Mouse (Mus musculus): ENCODE results near the gene Gpr62. TPM values are rescaled to one million over a fixed set of nuclear protein-coding genes. Genes with fewer than 3 reads are reported as not detected.

Gene Gpr62
- polyA plus RNA-seq, 1 experiment from 2014 or later = 0.11 TPM

- Histone ChIP-seq H3K4me2 (no peak overlapping the region), H3K27ac (ENCODE audit: low read depth, low read length) (no peak overlapping the region), H3K4me3 (ENCODE audit: low read depth, low read length) (no peak overlapping the region), H3K27me3 (replicated peaks; ENCODE audit: control insufficient read depth, insufficient read depth, low read length) (peaks cover 29% of the 10 kb centered on the region), H3K9ac (ENCODE audit: low read depth, low read length) (no peak overlapping the region), H3K4me1 (replicated peaks; ENCODE audit: control insufficient read depth, insufficient read depth, low read length) (peaks cover 7% of the 10 kb centered on the region), H3K36me3 (ENCODE audit: control insufficient read depth, insufficient read depth, low read length) (peaks cover 15% of the 10 kb centered on the region), H3K9me3 (ENCODE audit: control insufficient read depth, low read length) (no peaks in the 10 kb centered on the region)
- 86% methylated on average over 21 of the region's 21 CpGs for WGBS
- ATAC-seq (replicated peaks; ENCODE audit: low FRiP score) (no peak), DNase-seq (ENCODE audit: low spot score) (no peak)
Measured at GRCm38 (mm10) chr9:106463122-106464063, 2.3 kb downstream of the Gpr62 start.

- Histone ChIP-seq H3K4me1 (replicated peaks; ENCODE audit: control insufficient read depth, insufficient read depth, low read length) (peaks cover 7% of the 10 kb centered on the region), H3K4me2 (no peak overlapping the region), H3K4me3 (ENCODE audit: low read depth, low read length) (no peak overlapping the region), H3K27ac (ENCODE audit: low read depth, low read length) (no peak overlapping the region), H3K36me3 (ENCODE audit: control insufficient read depth, insufficient read depth, low read length) (peaks cover 15% of the 10 kb centered on the region), H3K27me3 (replicated peaks; ENCODE audit: control insufficient read depth, insufficient read depth, low read length) (peaks cover 29% of the 10 kb centered on the region), H3K9ac (ENCODE audit: low read depth, low read length) (no peak overlapping the region), H3K9me3 (ENCODE audit: control insufficient read depth, low read length) (no peaks in the 10 kb centered on the region)
- no peak for ATAC-seq (replicated peaks; ENCODE audit: low FRiP score)
- 84% methylated on average over 12 of the region's 12 CpGs for WGBS
- no peak for DNase-seq (ENCODE audit: low spot score)
Measured at GRCm38 (mm10) chr9:106462430-106462800, 3.3 kb downstream of the Gpr62 start.

- Histone ChIP-seq H3K36me3 (ENCODE audit: control insufficient read depth, insufficient read depth, low read length) (peaks cover 15% of the 10 kb centered on the region), H3K27me3 (replicated peaks; ENCODE audit: control insufficient read depth, insufficient read depth, low read length) (peaks cover 29% of the 10 kb centered on the region), H3K9me3 (ENCODE audit: control insufficient read depth, low read length) (no peaks in the 10 kb centered on the region), H3K4me2 (no peak overlapping the region), H3K9ac (ENCODE audit: low read depth, low read length) (no peak overlapping the region), H3K4me3 (ENCODE audit: low read depth, low read length) (no peak overlapping the region), H3K4me1 (replicated peaks; ENCODE audit: control insufficient read depth, insufficient read depth, low read length) (peaks cover 11% of the 10 kb centered on the region), H3K27ac (ENCODE audit: low read depth, low read length) (no peak overlapping the region)
- DNase-seq (ENCODE audit: low spot score) (no peak), ATAC-seq (replicated peaks; ENCODE audit: low FRiP score) (no peak)
- WGBS = 84% methylated on average over 16 of the region's 16 CpGs
Measured at GRCm38 (mm10) chr9:106461641-106462429, 3.9 kb downstream of the Gpr62 start.

- WGBS = 84% methylated on average over 9 of the region's 9 CpGs
- Histone ChIP-seq H3K9ac (ENCODE audit: low read depth, low read length) (no peak overlapping the region), H3K27me3 (replicated peaks; ENCODE audit: control insufficient read depth, insufficient read depth, low read length) (peaks cover 27% of the 10 kb centered on the region), H3K4me2 (no peak overlapping the region), H3K4me1 (replicated peaks; ENCODE audit: control insufficient read depth, insufficient read depth, low read length) (peaks cover 20% of the 10 kb centered on the region), H3K27ac (ENCODE audit: low read depth, low read length) (no peak overlapping the region), H3K4me3 (ENCODE audit: low read depth, low read length) (no peak overlapping the region), H3K9me3 (ENCODE audit: control insufficient read depth, low read length) (no peaks in the 10 kb centered on the region), H3K36me3 (ENCODE audit: control insufficient read depth, insufficient read depth, low read length) (peaks cover 15% of the 10 kb centered on the region)
- ATAC-seq (replicated peaks; ENCODE audit: low FRiP score) (no peak), DNase-seq (ENCODE audit: low spot score) (no peak)
Measured at GRCm38 (mm10) chr9:106461026-106461415, 4.7 kb downstream of the Gpr62 start.

GRCm38 (mm10) chr9:106460401-106461025 lies 5.2 kb downstream of the Gpr62 start:
- no peak overlapping the region for H3K4me3 ChIP-seq (ENCODE audit: low read depth, low read length)
- H3K9me3 ChIP-seq (ENCODE audit: control insufficient read depth, low read length) = no peaks in the 10 kb centered on the region
- ATAC-seq (replicated peaks; ENCODE audit: low FRiP score) = no peak
- H3K4me2 ChIP-seq = no peak overlapping the region
- H3K27ac ChIP-seq (ENCODE audit: low read depth, low read length) = no peak overlapping the region
- H3K27me3 ChIP-seq (replicated peaks; ENCODE audit: control insufficient read depth, insufficient read depth, low read length) = peaks cover 22% of the 10 kb centered on the region
- H3K4me1 ChIP-seq (replicated peaks; ENCODE audit: control insufficient read depth, insufficient read depth, low read length) = peaks cover 24% of the 10 kb centered on the region
- no peak for DNase-seq (ENCODE audit: low spot score)
- no peak overlapping the region for H3K9ac ChIP-seq (ENCODE audit: low read depth, low read length)
- 85% methylated on average over 18 of the region's 18 CpGs for WGBS
- H3K36me3 ChIP-seq (ENCODE audit: control insufficient read depth, insufficient read depth, low read length) = peaks cover 15% of the 10 kb centered on the region

- WGBS = 78% methylated on average over 15 of the region's 15 CpGs
- Histone ChIP-seq H3K27me3 (replicated peaks; ENCODE audit: control insufficient read depth, insufficient read depth, low read length) (peaks cover 16% of the 10 kb centered on the region), H3K27ac (ENCODE audit: low read depth, low read length) (no peak overlapping the region), H3K4me1 (replicated peaks; ENCODE audit: control insufficient read depth, insufficient read depth, low read length) (peaks cover 29% of the 10 kb centered on the region), H3K4me3 (ENCODE audit: low read depth, low read length) (no peak overlapping the region), H3K9ac (ENCODE audit: low read depth, low read length) (no peak overlapping the region), H3K4me2 (no peak overlapping the region), H3K9me3 (ENCODE audit: control insufficient read depth, low read length) (no peaks in the 10 kb centered on the region), H3K36me3 (ENCODE audit: control insufficient read depth, insufficient read depth, low read length) (peaks cover 15% of the 10 kb centered on the region)
- ATAC-seq (replicated peaks; ENCODE audit: low FRiP score) = no peak
- DNase-seq (ENCODE audit: low spot score) = no peak
Measured at GRCm38 (mm10) chr9:106459946-106460345, 5.8 kb downstream of the Gpr62 start.

- H3K27me3 ChIP-seq (replicated peaks; ENCODE audit: control insufficient read depth, insufficient read depth, low read length) = no peaks in the 10 kb centered on the region; the same call in 1 of the 2 replicates
- DNase-seq (ENCODE audit: low spot score) (no peak), ATAC-seq (replicated peaks; ENCODE audit: low FRiP score) (no peak)
- peaks cover 13% of the 10 kb centered on the region for H3K36me3 ChIP-seq (ENCODE audit: control insufficient read depth, insufficient read depth, low read length)
- H3K4me2 ChIP-seq = no peak overlapping the region
- H3K9me3 ChIP-seq (ENCODE audit: control insufficient read depth, low read length) = no peaks in the 10 kb centered on the region
- H3K4me1 ChIP-seq (replicated peaks; ENCODE audit: control insufficient read depth, insufficient read depth, low read length) = peaks cover 33% of the 10 kb centered on the region
- H3K27ac ChIP-seq (ENCODE audit: low read depth, low read length) = no peak overlapping the region
- 77% methylated on average over 5 of the region's 5 CpGs for WGBS
- no peak overlapping the region for H3K9ac ChIP-seq (ENCODE audit: low read depth, low read length)
- H3K4me3 ChIP-seq (ENCODE audit: low read depth, low read length) = no peak overlapping the region
Measured at GRCm38 (mm10) chr9:106457920-106458319, 7.8 kb downstream of the Gpr62 start.

GRCm38 (mm10) chr9:106457163-106457559 lies 8.6 kb downstream of the Gpr62 start:
- 72% methylated on average over 9 of the region's 9 CpGs for WGBS
- H3K4me3 ChIP-seq (ENCODE audit: low read depth, low read length) = no peak overlapping the region

More at GRCm38 (mm10) chr9:106457163-106457559, 8.6 kb downstream of the Gpr62 start:
- Histone ChIP-seq H3K4me2 (peak overlapping the region; percentile 91), H3K9ac (ENCODE audit: low read depth, low read length) (no peak overlapping the region), H3K4me1 (replicated peaks; ENCODE audit: control insufficient read depth, insufficient read depth, low read length) (peaks cover 38% of the 10 kb centered on the region), H3K27me3 (replicated peaks; ENCODE audit: control insufficient read depth, insufficient read depth, low read length) (no peaks in the 10 kb centered on the region), H3K36me3 (ENCODE audit: control insufficient read depth, insufficient read depth, low read length) (peaks cover 12% of the 10 kb centered on the region), H3K27ac (ENCODE audit: low read depth, low read length) (0 out of 2 replicates have a peak overlapping the region, but pooled peaks have one; percentile 8), H3K9me3 (ENCODE audit: control insufficient read depth, low read length) (no peaks in the 10 kb centered on the region)
- no peak for ATAC-seq (replicated peaks; ENCODE audit: low FRiP score)
- DNase-seq (ENCODE audit: low spot score) = no peak
